Mouse (Mus musculus) lung, postnatal 36 days (tissue): ENCODE measurements around the gene Pdzd7.

Source experiments
- DNase-seq: peaks from one replicate; pipeline ENCODE4 v3.0.0; 2022; ENCODE audit warnings: mixed read lengths

The Pdzd7 gene

GRCm38 (mm10) chr19:45045651-45046050 is at the start of gene Pdzd7:
Gene Pdzd7, minus strand, starts transcription at chr19:45045717.
- DNase-seq = no peak

- peak; percentile 75 for DNase-seq
Observed at GRCm38 (mm10) chr19:45081841-45082550, 36.5 kb upstream of the Pdzd7 start.

GRCm38 (mm10) chr19:45081279-45081678 is 35.8 kb upstream of the Pdzd7 start:
- DNase-seq = peak; percentile 80

- no peak for DNase-seq
Observed at GRCm38 (mm10) chr19:45080711-45081110, 35.2 kb upstream of the Pdzd7 start.

GRCm38 (mm10) chr19:45079769-45080515 is 34.4 kb upstream of the Pdzd7 start:
- DNase-seq = peak; percentile 93

GRCm38 (mm10) chr19:45078971-45079764 is 33.7 kb upstream of the Pdzd7 start:
- peak; percentile 74 for DNase-seq

- DNase-seq = no peak
Observed at GRCm38 (mm10) chr19:45077742-45078645, 32.5 kb upstream of the Pdzd7 start.

- peak; percentile 75 for DNase-seq
Observed at GRCm38 (mm10) chr19:45076586-45077510, 31.3 kb upstream of the Pdzd7 start.

- DNase-seq = peak; percentile 39
Observed at GRCm38 (mm10) chr19:45076036-45076575, 30.6 kb upstream of the Pdzd7 start.

- DNase-seq = no peak
Observed at GRCm38 (mm10) chr19:45075323-45076035, 30.0 kb upstream of the Pdzd7 start.

GRCm38 (mm10) chr19:45074580-45075322 is 29.2 kb upstream of the Pdzd7 start, which contains the start of gene Kazald1:
Gene Kazald1, plus strand, starts transcription at chr19:45075241.
- peak; percentile 96 for DNase-seq

GRCm38 (mm10) chr19:45073871-45074542 is 28.5 kb upstream of the Pdzd7 start:
- DNase-seq = peak; percentile 87

GRCm38 (mm10) chr19:45067758-45068510 is 22.4 kb upstream of the Pdzd7 start:
- no peak for DNase-seq

- DNase-seq = no peak
Observed at GRCm38 (mm10) chr19:45067170-45067569, 21.7 kb upstream of the Pdzd7 start.

GRCm38 (mm10) chr19:45065226-45065625 is 19.7 kb upstream of the Pdzd7 start:
- DNase-seq = no peak

- peak; percentile 87 for DNase-seq
Observed at GRCm38 (mm10) chr19:45063565-45064292, 18.2 kb upstream of the Pdzd7 start.

GRCm38 (mm10) chr19:45058841-45059240 is 13.3 kb upstream of the Pdzd7 start:
- no peak for DNase-seq
